Mouse (Mus musculus): ENCODE data around the gene Gpr34. TPM values are rescaled to one million over a fixed set of nuclear protein-coding genes. Genes with fewer than 3 reads are reported as not detected.

Gpr34 gene
- polyA plus RNA-seq, 1 experiment from 2014 or later = 0.74 TPM

GRCm38 (mm10) chrX:13651889-13652288 lies 20.0 kb downstream of the Gpr34 start:
- Histone ChIP-seq H3K27me3 (ENCODE audit: low read depth, poor library complexity, severe bottlenecking) (peaks cover 17% of the 10 kb centered on the region; the same call in 1 of the 2 replicates), H3K36me3 (no peaks in the 10 kb centered on the region), H3K4me1 (no peaks in the 10 kb centered on the region), H3K4me3 (no peak overlapping the region), H3K9me3 (replicated peaks) (no peaks in the 10 kb centered on the region), H3K27ac (no peak overlapping the region)
- WGBS = 88% methylated on average over 2 of the region's 2 CpGs
- DNase-seq (ENCODE audit: low spot score) = no peak

DNA sequence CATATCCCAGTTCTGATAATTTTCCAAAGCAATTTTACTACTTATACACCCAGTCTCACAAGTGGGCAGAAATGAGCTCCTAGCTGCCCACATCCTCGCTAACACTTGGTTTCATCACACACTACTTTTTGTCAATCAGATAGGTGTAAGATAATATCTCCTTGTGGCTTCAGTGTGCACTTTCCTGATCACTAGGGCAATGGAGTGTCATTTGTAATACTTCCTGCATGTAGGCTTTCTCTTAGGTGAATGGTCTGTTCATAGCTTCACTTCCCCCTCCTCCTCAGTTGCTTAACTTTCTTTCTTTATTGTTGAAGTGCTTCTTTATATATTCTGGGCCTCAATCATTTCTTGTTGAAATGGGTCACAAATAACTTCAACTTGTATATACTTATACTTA lies 20.4 kb downstream of the Gpr34 start:
- WGBS = 86% methylated on average over 1 of the region's 1 CpGs
- no peak overlapping the region for H3K27ac ChIP-seq
- H3K27me3 ChIP-seq (ENCODE audit: low read depth, poor library complexity, severe bottlenecking) = peaks cover 17% of the 10 kb centered on the region; the same call in 1 of the 2 replicates
- H3K36me3 ChIP-seq = no peaks in the 10 kb centered on the region
- no peaks in the 10 kb centered on the region for H3K9me3 ChIP-seq (replicated peaks)
- H3K4me1 ChIP-seq = no peaks in the 10 kb centered on the region
- DNase-seq (ENCODE audit: low spot score) = no peak
- H3K4me3 ChIP-seq = no peak overlapping the region

DNA sequence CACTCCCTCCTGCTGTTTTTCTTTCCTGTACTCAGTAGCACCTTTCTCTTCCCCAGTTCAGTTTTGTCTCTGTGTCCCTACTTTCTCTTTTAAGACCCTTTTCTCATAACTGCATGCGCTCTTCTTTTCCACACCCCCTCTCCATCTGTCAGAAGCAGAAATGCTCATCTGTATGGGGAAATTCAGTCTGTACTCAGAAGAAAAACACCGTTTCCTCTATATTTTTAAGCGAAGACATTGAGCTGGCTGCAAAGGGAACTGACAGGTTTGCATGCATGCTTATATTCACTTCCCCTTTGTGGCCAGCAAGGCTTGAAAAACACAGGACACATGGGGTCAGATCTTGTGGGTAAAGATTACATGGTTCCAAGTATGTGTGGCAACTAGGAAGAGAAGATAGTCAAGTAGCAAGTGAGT lies 23.1 kb downstream of the Gpr34 start:
- 94% methylated on average over 3 of the region's 3 CpGs for WGBS
- Histone ChIP-seq H3K27me3 (ENCODE audit: low read depth, poor library complexity, severe bottlenecking) (peaks cover 21% of the 10 kb centered on the region), H3K4me1 (no peaks in the 10 kb centered on the region), H3K4me3 (no peak overlapping the region), H3K27ac (no peak overlapping the region), H3K9me3 (replicated peaks) (no peaks in the 10 kb centered on the region), H3K36me3 (no peaks in the 10 kb centered on the region)
- no peak for DNase-seq (ENCODE audit: low spot score)

DNA sequence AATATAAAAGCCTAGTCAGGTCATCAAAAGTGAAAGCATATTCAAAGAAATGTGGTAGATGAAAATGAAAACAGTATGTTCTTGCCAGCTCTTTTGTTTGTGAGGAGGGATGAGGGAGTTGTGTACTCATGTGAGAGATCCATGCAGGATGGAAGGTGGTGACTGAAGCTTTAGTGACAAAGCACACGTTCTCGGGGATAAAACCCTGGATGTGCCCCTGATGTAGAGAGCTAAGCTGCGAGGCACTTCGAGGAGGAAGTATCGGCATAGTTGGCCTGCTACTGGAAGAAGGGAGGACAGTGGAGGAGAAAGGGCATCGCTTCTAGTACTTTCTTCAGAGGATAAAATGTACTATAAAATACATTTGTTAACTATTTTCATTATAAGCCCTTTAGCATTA lies 24.0 kb downstream of the Gpr34 start:
- Histone ChIP-seq H3K4me1 (no peaks in the 10 kb centered on the region), H3K9me3 (replicated peaks) (no peaks in the 10 kb centered on the region), H3K4me3 (no peak overlapping the region), H3K36me3 (no peaks in the 10 kb centered on the region), H3K27me3 (ENCODE audit: low read depth, poor library complexity, severe bottlenecking) (peaks cover 21% of the 10 kb centered on the region), H3K27ac (no peak overlapping the region)
- 81% methylated on average over 6 of the region's 6 CpGs for WGBS
- no peak for DNase-seq (ENCODE audit: low spot score)

GRCm38 (mm10) chrX:13656721-13657120 lies 24.8 kb downstream of the Gpr34 start:
- no peaks in the 10 kb centered on the region for H3K36me3 ChIP-seq
- 14% methylated on average over 1 of the region's 1 CpGs for WGBS
- H3K9me3 ChIP-seq (replicated peaks) = no peaks in the 10 kb centered on the region
- H3K27me3 ChIP-seq (ENCODE audit: low read depth, poor library complexity, severe bottlenecking) = peaks cover 21% of the 10 kb centered on the region
- no peak overlapping the region for H3K27ac ChIP-seq
- H3K4me1 ChIP-seq = no peaks in the 10 kb centered on the region
- no peak overlapping the region for H3K4me3 ChIP-seq
- peak; percentile 34 for DNase-seq (ENCODE audit: low spot score)

- WGBS = 87% methylated on average over 3 of the region's 3 CpGs
Observed at GRCm38 (mm10) chrX:13658616-13659140, 26.8 kb downstream of the Gpr34 start.

GRCm38 (mm10) chrX:13659201-13659890 lies 27.5 kb downstream of the Gpr34 start:
- peaks cover 14% of the 10 kb centered on the region for H3K27me3 ChIP-seq (ENCODE audit: low read depth, poor library complexity, severe bottlenecking)
- no peak for DNase-seq (ENCODE audit: low spot score)
- no peak overlapping the region for H3K27ac ChIP-seq
- H3K36me3 ChIP-seq = no peaks in the 10 kb centered on the region
- H3K9me3 ChIP-seq (replicated peaks) = no peaks in the 10 kb centered on the region
- no peaks in the 10 kb centered on the region for H3K4me1 ChIP-seq
- 77% methylated on average over 4 of the region's 4 CpGs for WGBS
- no peak overlapping the region for H3K4me3 ChIP-seq

More at GRCm38 (mm10) chrX:13658616-13659140, 26.8 kb downstream of the Gpr34 start:
- Histone ChIP-seq H3K36me3 (no peaks in the 10 kb centered on the region), H3K9me3 (replicated peaks) (no peaks in the 10 kb centered on the region), H3K4me3 (no peak overlapping the region), H3K27me3 (ENCODE audit: low read depth, poor library complexity, severe bottlenecking) (peaks cover 14% of the 10 kb centered on the region), H3K27ac (no peak overlapping the region), H3K4me1 (no peaks in the 10 kb centered on the region)
- DNase-seq (ENCODE audit: low spot score) = no peak

DNA sequence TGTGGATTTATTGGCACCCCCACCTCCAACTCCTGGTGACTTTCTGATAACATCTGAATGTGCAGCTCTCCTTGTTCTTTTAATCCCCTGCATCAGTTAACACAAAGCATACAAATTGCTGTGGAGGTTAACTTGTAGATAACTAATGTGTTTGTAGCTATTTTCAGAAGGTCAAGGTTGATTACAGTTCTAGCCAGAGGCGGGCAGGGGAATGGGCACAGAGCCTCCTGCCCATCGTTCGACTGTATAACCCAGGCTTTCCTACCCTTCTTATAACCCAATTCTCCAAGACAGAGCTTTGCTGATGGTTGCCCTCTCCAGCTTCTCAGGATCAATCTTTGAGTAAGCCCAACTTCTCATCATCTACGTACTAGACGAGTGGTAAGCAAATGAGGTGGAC lies 29.2 kb downstream of the Gpr34 start, which contains the start of gene Gpr82:
Gene Gpr82 (plus strand): TSS at position 301 of the 400 bp plus-strand sequence.
- H3K27ac ChIP-seq = no peak within 1 kb of the TSS
- H3K4me3 ChIP-seq = no peak within 1 kb of the TSS
- no peaks in the 10 kb centered on the region for H3K9me3 ChIP-seq (replicated peaks)
- peaks cover 4% of the 10 kb centered on the region; the same call in 1 of the 2 replicates for H3K27me3 ChIP-seq (ENCODE audit: low read depth, poor library complexity, severe bottlenecking)
- H3K4me1 ChIP-seq = no peaks in the 10 kb centered on the region
- H3K36me3 ChIP-seq = no peaks in the 10 kb centered on the region
- WGBS = 97% methylated on average over 5 of the region's 5 CpGs
- no peak for DNase-seq (ENCODE audit: low spot score)

DNA sequence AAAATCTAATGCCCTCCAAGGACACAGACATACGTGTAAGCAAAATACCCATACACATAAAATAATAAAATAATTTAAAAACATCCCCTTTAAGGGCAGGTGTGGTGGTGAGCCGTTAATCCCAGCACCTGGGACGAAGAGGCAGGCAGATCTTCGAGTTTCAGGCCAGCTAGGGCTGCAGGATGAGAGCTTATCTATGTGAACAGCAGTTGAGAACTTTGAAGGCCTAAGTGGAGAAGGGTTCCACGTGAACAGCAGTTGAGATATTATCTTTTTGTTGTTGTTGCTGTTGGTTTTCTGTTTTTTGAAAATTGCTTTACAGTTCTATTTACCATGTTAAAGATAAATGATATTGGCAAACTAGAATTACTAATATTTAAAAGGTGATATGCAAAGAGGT lies 37.0 kb downstream of the Gpr34 start:
- H3K36me3 ChIP-seq = no peaks in the 10 kb centered on the region
- H3K27me3 ChIP-seq (ENCODE audit: low read depth, poor library complexity, severe bottlenecking) = peaks cover 4% of the 10 kb centered on the region
- H3K9me3 ChIP-seq (replicated peaks) = no peaks in the 10 kb centered on the region
- no peaks in the 10 kb centered on the region for H3K4me1 ChIP-seq
- 84% methylated on average over 5 of the region's 5 CpGs for WGBS
- no peak overlapping the region for H3K4me3 ChIP-seq
- DNase-seq (ENCODE audit: low spot score) = no peak
- H3K27ac ChIP-seq = no peak overlapping the region

DNA sequence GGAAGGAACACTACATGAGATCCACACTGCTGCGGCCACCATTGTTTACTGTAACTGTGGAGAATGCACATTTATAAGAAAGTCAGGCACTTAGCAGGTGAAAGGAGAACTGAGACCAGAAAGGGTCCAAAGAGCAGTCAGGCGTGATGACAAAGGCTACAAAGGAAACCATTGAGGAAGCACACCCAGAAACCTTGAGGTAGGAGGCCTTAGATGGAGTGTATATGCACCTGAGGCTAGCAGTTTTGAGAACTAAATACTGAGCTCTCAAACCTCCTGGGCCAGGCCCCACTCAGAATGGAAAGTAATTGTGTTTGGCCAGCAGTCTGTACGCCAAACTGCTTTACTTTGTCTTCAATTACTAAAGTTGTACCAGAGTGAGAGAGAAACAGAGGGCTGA lies 38.5 kb downstream of the Gpr34 start:
- WGBS = 89% methylated on average over 3 of the region's 3 CpGs
- Histone ChIP-seq H3K4me3 (no peak overlapping the region), H3K36me3 (no peaks in the 10 kb centered on the region), H3K27me3 (ENCODE audit: low read depth, poor library complexity, severe bottlenecking) (peaks cover 4% of the 10 kb centered on the region), H3K4me1 (no peaks in the 10 kb centered on the region), H3K27ac (no peak overlapping the region), H3K9me3 (replicated peaks) (no peaks in the 10 kb centered on the region)
- no peak for DNase-seq (ENCODE audit: low spot score)

DNA sequence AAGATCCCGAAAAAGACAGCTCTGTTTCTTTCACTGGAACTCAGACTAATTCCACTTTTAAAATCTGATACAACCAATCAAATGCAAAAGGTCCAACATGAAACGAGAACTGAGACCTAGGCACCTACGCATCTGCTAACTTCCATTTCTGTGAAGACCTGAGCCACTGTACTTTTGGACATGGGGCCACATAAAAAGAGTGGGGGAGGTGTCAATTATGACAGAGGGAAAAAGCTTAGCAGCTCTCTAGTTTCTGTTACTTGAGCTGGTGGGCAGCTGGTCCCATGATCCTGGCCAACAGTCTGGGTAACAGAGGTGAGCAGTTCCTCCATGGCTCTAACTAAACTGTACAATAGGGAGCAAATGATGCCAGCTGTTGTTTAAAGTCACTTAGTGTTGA lies 41.1 kb downstream of the Gpr34 start:
- Histone ChIP-seq H3K27me3 (ENCODE audit: low read depth, poor library complexity, severe bottlenecking) (peaks cover 4% of the 10 kb centered on the region), H3K4me1 (no peaks in the 10 kb centered on the region), H3K9me3 (replicated peaks) (no peaks in the 10 kb centered on the region), H3K4me3 (no peak overlapping the region), H3K36me3 (no peaks in the 10 kb centered on the region), H3K27ac (no peak overlapping the region)
- no peak for DNase-seq (ENCODE audit: low spot score)
- WGBS = 97% methylated on average over 3 of the region's 3 CpGs

- H3K27me3 ChIP-seq (ENCODE audit: low read depth, poor library complexity, severe bottlenecking) = no peaks in the 10 kb centered on the region
Observed at GRCm38 (mm10) chrX:13681748-13682147, 49.9 kb downstream of the Gpr34 start.

GRCm38 (mm10) chrX:13686589-13686988 lies 54.7 kb downstream of the Gpr34 start:
- WGBS = 86% methylated on average over 1 of the region's 1 CpGs
- no peaks in the 10 kb centered on the region for H3K9me3 ChIP-seq (replicated peaks)
- no peaks in the 10 kb centered on the region for H3K4me1 ChIP-seq
- H3K27ac ChIP-seq = no peak overlapping the region
- H3K36me3 ChIP-seq = no peaks in the 10 kb centered on the region
- no peak for DNase-seq (ENCODE audit: low spot score)
- H3K4me3 ChIP-seq = no peak overlapping the region
- no peaks in the 10 kb centered on the region for H3K27me3 ChIP-seq (ENCODE audit: low read depth, poor library complexity, severe bottlenecking)

More at GRCm38 (mm10) chrX:13681748-13682147, 49.9 kb downstream of the Gpr34 start:
- H3K4me3 ChIP-seq = no peak overlapping the region
- H3K4me1 ChIP-seq = no peaks in the 10 kb centered on the region
- no peaks in the 10 kb centered on the region for H3K9me3 ChIP-seq (replicated peaks)
- no peak overlapping the region for H3K27ac ChIP-seq
- no peaks in the 10 kb centered on the region for H3K36me3 ChIP-seq
- DNase-seq (ENCODE audit: low spot score) = no peak
- 95% methylated on average over 3 of the region's 3 CpGs for WGBS

Measured in limb, embryonic 10.5 days (tissue).